Mouse (Mus musculus): ENCODE data around the gene Smyd3. TPM values are rescaled to one million over a fixed set of nuclear protein-coding genes. Genes with fewer than 3 reads are reported as not detected.

Gene Smyd3
- polyA plus RNA-seq, 1 experiment from 2014 or later, result 28.3 TPM

DNA sequence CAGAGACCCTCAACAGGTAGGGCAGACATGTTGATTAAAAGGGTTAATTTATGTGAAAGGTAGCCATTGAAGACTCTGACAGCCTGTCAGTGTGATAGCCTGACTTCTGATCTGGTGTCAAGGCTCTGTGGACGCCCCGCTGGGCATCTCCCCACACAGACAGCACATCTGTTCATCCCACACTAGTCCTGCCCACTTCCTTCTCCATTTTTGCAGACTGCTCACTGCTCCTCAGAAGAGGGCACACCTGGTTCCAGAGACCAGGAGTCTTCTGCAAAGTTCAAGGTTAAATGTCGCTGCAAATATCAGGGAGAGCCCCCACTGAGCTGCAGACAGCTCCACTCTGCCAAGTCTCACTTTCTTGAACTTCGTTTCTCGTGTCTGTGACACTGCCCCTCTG, 299.8 kb downstream of the Smyd3 start:
- ATAC-seq, result no peak
- no peak overlapping the region for H3K4me2 ChIP-seq (ENCODE audit: low read length)
- H3K4me1 ChIP-seq (ENCODE audit: control insufficient read depth, insufficient read depth, low read depth, low read length), result no peaks in the 10 kb centered on the region
- no peaks in the 10 kb centered on the region for H3K27me3 ChIP-seq (replicated peaks; ENCODE audit: control insufficient read depth, insufficient read depth, low read length)
- H3K27ac ChIP-seq (ENCODE audit: low read depth, low read length), result no peak overlapping the region
- no peak overlapping the region for H3K4me3 ChIP-seq (ENCODE audit: low read length)
- H3K36me3 ChIP-seq (ENCODE audit: control insufficient read depth, insufficient read depth, low read length), result no peaks in the 10 kb centered on the region
- WGBS, result 54% methylated on average over 5 of the region's 5 CpGs
- H3K9me3 ChIP-seq (ENCODE audit: control insufficient read depth, low read length), result no peaks in the 10 kb centered on the region
- no peak overlapping the region for H3K9ac ChIP-seq (ENCODE audit: low read depth, low read length)

DNA sequence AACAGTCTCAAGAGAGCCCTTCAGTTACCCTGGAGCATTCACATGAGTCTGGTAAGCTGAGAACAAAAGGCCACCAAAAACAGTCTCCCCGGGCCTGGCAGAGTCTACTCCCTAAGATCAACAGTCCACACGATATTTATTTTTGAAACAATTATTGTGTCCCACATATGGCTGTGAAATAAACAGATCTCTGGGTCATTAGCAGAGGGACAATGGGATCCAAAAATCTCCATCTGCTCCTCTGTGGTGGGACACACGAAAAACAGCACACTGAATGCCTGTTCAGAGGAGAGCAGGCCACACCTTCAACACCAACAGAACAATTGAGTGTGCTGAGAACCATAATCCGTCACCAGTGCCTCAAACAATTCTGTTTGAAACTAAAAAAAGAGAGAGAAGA, 300.8 kb downstream of the Smyd3 start:
- Histone ChIP-seq H3K36me3 (ENCODE audit: control insufficient read depth, insufficient read depth, low read length) (no peaks in the 10 kb centered on the region), H3K4me2 (ENCODE audit: low read length) (no peak overlapping the region), H3K9me3 (ENCODE audit: control insufficient read depth, low read length) (no peaks in the 10 kb centered on the region), H3K4me1 (ENCODE audit: control insufficient read depth, insufficient read depth, low read depth, low read length) (no peaks in the 10 kb centered on the region), H3K27me3 (replicated peaks; ENCODE audit: control insufficient read depth, insufficient read depth, low read length) (no peaks in the 10 kb centered on the region), H3K9ac (ENCODE audit: low read depth, low read length) (no peak overlapping the region), H3K4me3 (ENCODE audit: low read length) (no peak overlapping the region), H3K27ac (ENCODE audit: low read depth, low read length) (no peak overlapping the region)
- ATAC-seq, result no peak
- WGBS, result 26% methylated on average over 4 of the region's 4 CpGs

DNA sequence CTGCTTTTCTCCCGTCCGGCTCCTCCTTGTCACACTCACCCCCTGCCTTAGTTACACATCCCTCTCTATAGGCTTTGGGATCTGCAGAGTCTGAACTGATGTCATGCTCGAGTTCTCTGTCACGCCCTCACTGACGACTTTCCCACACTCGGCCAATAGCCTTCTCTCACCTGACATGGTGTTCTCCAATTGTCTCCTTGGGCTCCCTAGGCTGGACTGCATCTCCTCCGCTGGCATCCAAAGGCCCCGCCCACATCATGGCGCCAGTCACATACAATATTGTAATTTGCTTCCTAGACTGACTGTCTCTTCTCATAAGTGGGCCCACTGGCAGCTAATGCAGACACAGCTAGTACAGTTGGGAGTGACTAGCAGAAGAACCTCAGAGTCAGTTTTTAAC, 304.5 kb downstream of the Smyd3 start:
- Histone ChIP-seq H3K27me3 (replicated peaks; ENCODE audit: control insufficient read depth, insufficient read depth, low read length) (no peaks in the 10 kb centered on the region), H3K9ac (ENCODE audit: low read depth, low read length) (no peak overlapping the region), H3K9me3 (ENCODE audit: control insufficient read depth, low read length) (no peaks in the 10 kb centered on the region), H3K4me1 (ENCODE audit: control insufficient read depth, insufficient read depth, low read depth, low read length) (no peaks in the 10 kb centered on the region), H3K27ac (ENCODE audit: low read depth, low read length) (no peak overlapping the region), H3K36me3 (ENCODE audit: control insufficient read depth, insufficient read depth, low read length) (no peaks in the 10 kb centered on the region), H3K4me3 (ENCODE audit: low read length) (no peak overlapping the region), H3K4me2 (ENCODE audit: low read length) (no peak overlapping the region)
- WGBS, result 87% methylated on average over 9 of the region's 9 CpGs
- no peak for ATAC-seq

DNA sequence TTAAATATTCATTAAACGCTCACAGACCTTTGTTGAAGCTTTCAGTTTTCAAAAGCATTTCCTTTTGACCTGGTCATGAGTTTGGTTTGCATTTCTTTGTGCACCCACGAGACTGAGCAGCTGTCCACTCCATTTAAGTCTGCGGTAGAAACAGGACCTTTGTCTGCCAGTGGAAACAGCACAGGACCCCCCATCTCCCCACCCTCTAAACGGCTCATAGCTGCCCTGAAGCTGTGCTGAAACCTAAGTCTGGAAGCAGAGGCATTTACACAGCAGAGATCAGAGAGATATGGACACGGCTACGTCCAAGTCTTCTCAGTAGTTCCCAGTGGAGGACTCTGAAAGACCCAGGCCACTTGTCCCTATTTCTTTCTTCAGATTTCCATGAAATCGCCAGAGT, 305.5 kb downstream of the Smyd3 start:
- 46% methylated on average over 7 of the region's 7 CpGs for WGBS
- H3K4me3 ChIP-seq (ENCODE audit: low read length), result no peak overlapping the region
- ATAC-seq, result no peak
- no peak overlapping the region for H3K4me2 ChIP-seq (ENCODE audit: low read length)
- no peaks in the 10 kb centered on the region for H3K27me3 ChIP-seq (replicated peaks; ENCODE audit: control insufficient read depth, insufficient read depth, low read length)
- H3K4me1 ChIP-seq (ENCODE audit: control insufficient read depth, insufficient read depth, low read depth, low read length), result no peaks in the 10 kb centered on the region
- no peak overlapping the region for H3K9ac ChIP-seq (ENCODE audit: low read depth, low read length)
- H3K9me3 ChIP-seq (ENCODE audit: control insufficient read depth, low read length), result no peaks in the 10 kb centered on the region
- H3K27ac ChIP-seq (ENCODE audit: low read depth, low read length), result no peak overlapping the region
- H3K36me3 ChIP-seq (ENCODE audit: control insufficient read depth, insufficient read depth, low read length), result no peaks in the 10 kb centered on the region

DNA sequence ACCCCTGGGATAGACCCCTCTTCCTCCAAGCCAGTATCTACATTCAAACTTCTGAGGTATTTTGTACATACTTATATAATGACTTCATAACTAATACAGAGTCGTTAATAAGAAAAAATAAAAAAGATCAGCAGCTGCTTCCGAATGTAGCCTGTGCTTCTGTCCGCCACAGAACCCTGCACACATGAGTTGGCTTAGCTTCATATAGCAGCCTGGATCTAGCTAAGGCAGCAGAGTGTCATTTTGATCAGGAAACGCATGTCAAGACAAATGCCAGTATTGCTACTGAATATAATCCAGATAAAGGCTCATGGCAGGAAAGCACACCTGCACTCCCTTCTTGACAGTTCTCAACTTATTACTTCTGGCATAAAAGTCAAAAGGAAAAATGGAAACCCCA, 306.5 kb downstream of the Smyd3 start:
- no peaks in the 10 kb centered on the region for H3K36me3 ChIP-seq (ENCODE audit: control insufficient read depth, insufficient read depth, low read length)
- no peak overlapping the region for H3K4me2 ChIP-seq (ENCODE audit: low read length)
- H3K27me3 ChIP-seq (replicated peaks; ENCODE audit: control insufficient read depth, insufficient read depth, low read length), result no peaks in the 10 kb centered on the region
- H3K9me3 ChIP-seq (ENCODE audit: control insufficient read depth, low read length), result no peaks in the 10 kb centered on the region
- 81% methylated on average over 4 of the region's 4 CpGs for WGBS
- H3K9ac ChIP-seq (ENCODE audit: low read depth, low read length), result no peak overlapping the region
- H3K4me3 ChIP-seq (ENCODE audit: low read length), result no peak overlapping the region
- H3K27ac ChIP-seq (ENCODE audit: low read depth, low read length), result no peak overlapping the region
- ATAC-seq, result no peak
- no peaks in the 10 kb centered on the region for H3K4me1 ChIP-seq (ENCODE audit: control insufficient read depth, insufficient read depth, low read depth, low read length)

DNA sequence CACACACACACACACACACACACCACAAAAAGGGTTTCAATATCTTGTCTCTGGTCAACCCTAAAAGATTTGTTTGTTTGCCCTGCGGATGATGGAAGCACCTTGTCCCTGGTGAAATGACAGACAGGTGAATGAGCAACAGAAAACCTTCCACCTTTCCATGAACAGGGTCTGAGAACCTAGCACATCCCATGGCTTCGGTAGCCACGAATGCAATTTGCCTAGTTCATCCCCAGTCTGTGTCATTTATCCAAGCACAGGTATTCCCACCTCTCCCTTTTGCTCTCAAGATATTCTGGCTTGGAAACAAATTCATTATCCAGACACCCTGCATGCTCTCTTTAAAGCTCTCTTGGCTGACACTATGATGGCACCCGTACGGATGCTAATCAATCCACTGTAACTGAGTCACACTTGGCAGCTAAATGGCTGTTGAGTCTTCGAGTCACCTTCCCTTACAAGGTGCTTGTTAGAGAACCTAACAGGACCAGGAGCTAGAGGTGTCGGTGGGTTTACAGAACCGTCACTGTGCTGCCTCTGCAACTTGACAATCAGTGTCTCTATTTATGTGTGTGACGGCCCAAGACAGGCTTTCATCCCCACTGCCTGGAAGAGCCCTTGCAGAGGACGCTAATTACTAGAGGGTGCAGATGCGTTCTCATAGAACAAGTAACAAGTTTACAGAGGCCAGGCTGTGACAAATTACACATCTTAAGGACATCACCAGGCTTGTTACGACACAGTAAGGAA, 309.8 kb downstream of the Smyd3 start:
- no peak overlapping the region for H3K27ac ChIP-seq (ENCODE audit: low read depth, low read length)
- ATAC-seq, result no peak
- H3K27me3 ChIP-seq (replicated peaks; ENCODE audit: control insufficient read depth, insufficient read depth, low read length), result no peaks in the 10 kb centered on the region
- no peaks in the 10 kb centered on the region for H3K4me1 ChIP-seq (ENCODE audit: control insufficient read depth, insufficient read depth, low read depth, low read length)
- no peaks in the 10 kb centered on the region for H3K9me3 ChIP-seq (ENCODE audit: control insufficient read depth, low read length)
- H3K4me2 ChIP-seq (ENCODE audit: low read length), result no peak overlapping the region
- no peaks in the 10 kb centered on the region for H3K36me3 ChIP-seq (ENCODE audit: control insufficient read depth, insufficient read depth, low read length)
- H3K9ac ChIP-seq (ENCODE audit: low read depth, low read length), result no peak overlapping the region
- H3K4me3 ChIP-seq (ENCODE audit: low read length), result no peak overlapping the region
- 66% methylated on average over 12 of the region's 12 CpGs for WGBS

DNA sequence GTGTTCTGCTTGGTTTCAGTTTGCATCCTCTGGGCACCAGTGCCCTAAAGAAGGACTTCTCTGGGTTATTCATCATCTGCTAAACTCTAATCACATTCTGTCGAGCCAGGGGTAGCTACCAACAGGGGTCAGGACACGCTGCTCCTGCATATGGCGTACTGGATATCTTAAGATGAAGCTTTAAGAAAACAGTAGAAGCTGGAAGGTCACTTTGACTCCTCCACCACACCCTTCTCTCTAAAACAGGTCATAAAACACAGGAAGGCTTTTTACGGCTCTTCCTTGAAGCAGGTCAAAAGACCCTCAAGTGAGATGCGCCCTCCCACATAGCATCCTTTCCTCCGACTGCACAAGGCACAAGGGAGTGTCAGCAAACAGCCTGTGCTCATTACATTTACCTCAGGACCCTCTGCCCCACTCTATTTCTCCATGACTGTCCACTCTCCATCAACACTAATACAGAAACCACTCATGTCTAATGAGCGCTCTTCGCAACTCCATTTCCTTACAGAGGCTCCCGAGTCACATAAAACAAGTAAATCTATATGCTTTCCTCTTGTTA, 310.6 kb downstream of the Smyd3 start:
- no peak for ATAC-seq
- Histone ChIP-seq H3K9ac (ENCODE audit: low read depth, low read length) (no peak overlapping the region), H3K27me3 (replicated peaks; ENCODE audit: control insufficient read depth, insufficient read depth, low read length) (no peaks in the 10 kb centered on the region), H3K27ac (ENCODE audit: low read depth, low read length) (no peak overlapping the region), H3K9me3 (ENCODE audit: control insufficient read depth, low read length) (no peaks in the 10 kb centered on the region), H3K4me1 (ENCODE audit: control insufficient read depth, insufficient read depth, low read depth, low read length) (no peaks in the 10 kb centered on the region), H3K4me3 (ENCODE audit: low read length) (no peak overlapping the region), H3K36me3 (ENCODE audit: control insufficient read depth, insufficient read depth, low read length) (no peaks in the 10 kb centered on the region), H3K4me2 (ENCODE audit: low read length) (no peak overlapping the region)
- WGBS, result 81% methylated on average over 9 of the region's 9 CpGs

DNA sequence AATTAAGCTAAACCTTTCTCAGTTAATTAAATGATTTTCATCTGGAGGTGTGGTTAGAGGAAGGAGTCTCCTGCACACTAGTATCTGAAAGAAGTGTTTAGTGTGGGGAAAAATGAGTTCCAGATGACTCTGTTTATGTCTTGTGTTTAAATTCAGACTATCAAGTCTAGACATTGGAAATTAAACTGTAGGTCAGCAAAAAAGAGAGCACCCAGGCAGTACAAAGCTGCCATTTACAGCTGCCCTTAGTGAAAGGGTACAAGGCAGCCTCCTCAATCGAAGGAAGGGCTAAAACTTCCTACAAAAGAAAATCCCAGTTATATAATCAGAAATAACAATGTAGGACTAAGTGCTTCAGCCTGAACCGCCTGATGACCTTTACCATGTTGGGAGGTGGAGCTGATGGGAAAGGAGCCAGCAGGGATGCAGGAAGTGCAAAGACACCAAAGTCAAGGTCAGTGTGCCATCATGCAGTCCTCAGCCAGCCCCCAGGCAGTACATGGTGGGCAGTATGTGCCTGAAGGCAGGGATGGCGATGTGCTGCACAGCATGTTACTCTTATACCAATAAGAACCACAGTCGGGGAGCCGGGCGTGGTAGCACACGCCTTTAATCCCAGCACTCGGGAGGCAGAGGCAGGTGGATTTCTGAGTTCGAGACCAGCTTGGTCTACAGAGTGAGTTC, 319.2 kb downstream of the Smyd3 start:
- H3K9me3 ChIP-seq (ENCODE audit: control insufficient read depth, low read length), result no peaks in the 10 kb centered on the region
- H3K27ac ChIP-seq (ENCODE audit: low read depth, low read length), result no peak overlapping the region
- no peaks in the 10 kb centered on the region; the same call in 1 of the 2 replicates for H3K4me1 ChIP-seq (ENCODE audit: control insufficient read depth, insufficient read depth, low read depth, low read length)
- no peaks in the 10 kb centered on the region for H3K36me3 ChIP-seq (ENCODE audit: control insufficient read depth, insufficient read depth, low read length)
- no peak for ATAC-seq
- H3K4me3 ChIP-seq (ENCODE audit: low read length), result no peak overlapping the region
- H3K4me2 ChIP-seq (ENCODE audit: low read length), result no peak overlapping the region
- no peaks in the 10 kb centered on the region for H3K27me3 ChIP-seq (replicated peaks; ENCODE audit: control insufficient read depth, insufficient read depth, low read length)
- 87% methylated on average over 9 of the region's 9 CpGs for WGBS
- no peak overlapping the region for H3K9ac ChIP-seq (ENCODE audit: low read depth, low read length)

DNA sequence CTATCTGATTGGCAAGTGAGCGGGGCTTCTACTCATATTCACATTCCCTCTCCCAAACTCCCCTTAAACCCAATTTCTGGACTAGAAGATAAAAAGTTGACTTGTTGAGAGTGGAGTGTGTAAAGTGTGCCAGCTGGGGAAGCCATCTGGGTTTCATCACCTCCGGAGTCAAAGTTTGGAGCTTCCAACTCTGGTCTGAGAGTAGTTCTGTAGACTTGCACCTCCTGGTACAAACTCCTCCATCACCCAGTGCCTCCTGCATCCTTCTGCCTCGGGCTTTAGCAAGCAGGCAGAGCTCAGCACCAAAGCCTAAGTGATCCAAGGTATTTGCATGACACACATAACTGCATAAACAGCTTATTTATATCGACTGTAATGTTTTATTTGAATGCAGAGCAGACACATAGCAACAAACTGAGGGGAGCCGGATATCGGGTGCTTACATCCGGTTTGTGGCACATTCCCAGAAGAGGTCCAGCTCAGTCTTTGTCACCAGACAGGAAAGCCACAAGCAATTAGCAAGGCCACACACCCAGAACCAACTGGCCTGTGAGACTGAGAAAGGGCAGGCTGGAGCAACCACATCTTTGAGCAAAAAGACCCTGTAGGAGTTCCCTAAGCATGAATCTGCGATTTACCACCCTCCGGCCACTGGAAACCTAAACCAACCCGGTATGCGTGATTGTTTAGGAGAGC, 319.9 kb downstream of the Smyd3 start:
- WGBS, result 70% methylated on average over 11 of the region's 11 CpGs
- H3K9me3 ChIP-seq (ENCODE audit: control insufficient read depth, low read length), result no peaks in the 10 kb centered on the region
- ATAC-seq, result no peak
- no peaks in the 10 kb centered on the region; the same call in 1 of the 2 replicates for H3K4me1 ChIP-seq (ENCODE audit: control insufficient read depth, insufficient read depth, low read depth, low read length)
- H3K4me2 ChIP-seq (ENCODE audit: low read length), result no peak overlapping the region
- H3K4me3 ChIP-seq (ENCODE audit: low read length), result no peak overlapping the region
- H3K36me3 ChIP-seq (ENCODE audit: control insufficient read depth, insufficient read depth, low read length), result no peaks in the 10 kb centered on the region
- H3K27ac ChIP-seq (ENCODE audit: low read depth, low read length), result no peak overlapping the region
- H3K9ac ChIP-seq (ENCODE audit: low read depth, low read length), result no peak overlapping the region
- H3K27me3 ChIP-seq (replicated peaks; ENCODE audit: control insufficient read depth, insufficient read depth, low read length), result no peaks in the 10 kb centered on the region
